ENCODE assay signal across 22 mouse cellular contexts in genomic region chr3:138839656-138840055, GRCm38 (mm10).
DNase-seq lines count a peak whose midpoint lies in the region; ATAC-seq and TF ChIP-seq lines count a peak whose summit lies in the region.
"Had no signal": no experiment of that assay in that cellular context is flagged by ENCODE, and none has a peak within 500 bp of the region (broad histone marks: within the 10 kb centered on the region; RNA-seq: fewer than 3 reads in every experiment).

No protein-coding gene starts in this region.

- H3K4me1 ChIP-seq in intestine, postnatal 0 days (replicated peaks; ENCODE audit: control insufficient read depth, insufficient read depth, low read length): no peaks in the 10 kb centered on the region
- peaks cover 19% of the 10 kb centered on the region for H3K4me1 ChIP-seq in midbrain, embryonic 16.5 days (ENCODE audit: control insufficient read depth, insufficient read depth, low read length)
- H3K4me1 ChIP-seq: heart, embryonic 13.5 days had no signal

- no peak for TF ChIP-seq CTCF in layer of hippocampus, adult 2 months (conservative IDR thresholded peaks at IDR 0.05)
- no peak for TF ChIP-seq CTCF in intestine, postnatal 0 days (IDR thresholded peaks at IDR 0.05; ENCODE audit: low read depth)

- H3K27me3 ChIP-seq in intestine, postnatal 0 days (replicated peaks; ENCODE audit: control insufficient read depth, insufficient read depth, low read length): no peaks in the 10 kb centered on the region
- no peaks in the 10 kb centered on the region for H3K27me3 ChIP-seq in midbrain, embryonic 16.5 days (ENCODE audit: control insufficient read depth, insufficient read depth, low read depth, low read length)
- H3K27me3 ChIP-seq: CH12.LX; forebrain, embryonic 15.5 days; heart, embryonic 13.5 days; hindbrain, embryonic 13.5 days; Patski had no signal

- H3K27ac ChIP-seq in layer of hippocampus, adult 2 months: peak overlapping the region; percentile 36; the same call in 1 of the 2 replicates
- no peak overlapping the region for H3K27ac ChIP-seq in intestine, postnatal 0 days (ENCODE audit: low read depth, low read length)
- no peak overlapping the region for H3K27ac ChIP-seq in midbrain, embryonic 16.5 days (ENCODE audit: low read length)
- H3K27ac ChIP-seq: embryonic facial prominence, embryonic 10.5 days; forebrain, embryonic 10.5 days; forebrain, embryonic 15.5 days; heart, embryonic 13.5 days; hindbrain, embryonic 13.5 days; hindbrain, postnatal 0 days had no signal

- H3K36me3 ChIP-seq in intestine, postnatal 0 days (ENCODE audit: control insufficient read depth, insufficient read depth): no peaks in the 10 kb centered on the region
- H3K36me3 ChIP-seq in midbrain, embryonic 16.5 days (ENCODE audit: control insufficient read depth, insufficient read depth, low read length): no peaks in the 10 kb centered on the region
- H3K36me3 ChIP-seq: embryonic facial prominence, embryonic 10.5 days; forebrain, embryonic 10.5 days; forebrain, embryonic 15.5 days; heart, embryonic 13.5 days; hindbrain, embryonic 13.5 days had no signal

- ATAC-seq in hematopoietic stem cell, adult 5-6 weeks (replicated peaks in 1 of 2; ENCODE audit: insufficient read depth in 1 of 2, low FRiP score in 2 of 2, low TSS enrichment in 1 of 2, low read depth in 1 of 2, poor library complexity in 2 of 2, severe bottlenecking in 2 of 2): peak; percentile 29 to 61; a peak in 2 of 4 replicates
- 0 out of 2 replicates have a peak, but pooled peaks have one; percentile 16 for ATAC-seq in intestine, postnatal 0 days
- ATAC-seq in midbrain, embryonic 16.5 days: no peak
- ATAC-seq: activated CD4-positive, CD25-positive, alpha-beta regulatory T cell, adult 4 months; forebrain, embryonic 15.5 days; hindbrain, postnatal 0 days; Patski had no signal

- no peak overlapping the region for H3K4me2 ChIP-seq in intestine, postnatal 0 days (replicated peaks; ENCODE audit: low read depth)
- H3K4me2 ChIP-seq in midbrain, embryonic 16.5 days (ENCODE audit: low read length): no peak overlapping the region
- H3K4me2 ChIP-seq: forebrain, embryonic 15.5 days; heart, embryonic 13.5 days; hindbrain, embryonic 13.5 days had no signal

- H3K9ac ChIP-seq in intestine, postnatal 0 days (ENCODE audit: low read depth, low read length): no peak overlapping the region
- H3K9ac ChIP-seq in midbrain, embryonic 16.5 days (ENCODE audit: low read depth, low read length): no peak overlapping the region
- H3K9ac ChIP-seq: forebrain, embryonic 15.5 days; heart, embryonic 13.5 days; hindbrain, embryonic 13.5 days had no signal

- H3K9me3 ChIP-seq in intestine, postnatal 0 days (ENCODE audit: control insufficient read depth): no peaks in the 10 kb centered on the region
- no peaks in the 10 kb centered on the region for H3K9me3 ChIP-seq in midbrain, embryonic 16.5 days (replicated peaks; ENCODE audit: control insufficient read depth, low read length, poor library complexity, severe bottlenecking)
- H3K9me3 ChIP-seq: embryonic facial prominence, embryonic 10.5 days; forebrain, embryonic 10.5 days; forebrain, embryonic 15.5 days; heart, embryonic 13.5 days; hindbrain, embryonic 13.5 days had no signal

- WGBS in intestine, postnatal 0 days: 37% methylated on average over 6 of the region's 6 CpGs
- 86% methylated on average over 6 of the region's 6 CpGs for WGBS in midbrain, embryonic 16.5 days

- no peak for DNase-seq in layer of hippocampus, adult 2 months (ENCODE audit: low spot score in 2 of 2)
- no peak for DNase-seq in layer of hippocampus, postnatal 14 days (ENCODE audit: low spot score in 2 of 2)
- DNase-seq in 416B (ENCODE audit: low read depth): peak; percentile 19
- DNase-seq in urinary bladder, postnatal 4 days (ENCODE audit: low spot score in 2 of 2): no peak
- DNase-seq in embryo, embryonic 10 days (ENCODE audit: low spot score): no peak
- DNase-seq: adrenal gland, postnatal 14 days; cerebellum, adult 11-12 months; cerebellum, adult 9-10 months; gastrocnemius, postnatal 10 days; heart, postnatal 4 days had no signal

- H3K4me3 ChIP-seq in layer of hippocampus, adult 2 months: no peak overlapping the region
- H3K4me3 ChIP-seq in intestine, postnatal 0 days (ENCODE audit: low read depth, low read length): no peak overlapping the region
- H3K4me3 ChIP-seq in midbrain, embryonic 16.5 days (ENCODE audit: low read depth, low read length): no peak overlapping the region
- H3K4me3 ChIP-seq: embryonic facial prominence, embryonic 10.5 days; forebrain, embryonic 10.5 days; forebrain, embryonic 15.5 days; heart, embryonic 13.5 days; hindbrain, embryonic 13.5 days had no signal
